Mouse (Mus musculus) left cerebral cortex, adult 2 months (tissue): ENCODE data around the gene Gdf11. TPM values are rescaled to one million over a fixed set of nuclear protein-coding genes. Genes with fewer than 3 reads are reported as not detected.
A peak's percentile ranks its signal among the peaks of the same experiment; 100 is the strongest.

ENCODE experiments used
- DNase-seq, 2 experiments: peaks; one replicate each; pipeline ENCODE4 v3.0.0; 2021 to 2022; ENCODE audit warnings: low spot score in 2 of 2, mixed read lengths in 1 of 2; ENCODE audit errors: extremely low spot score in 1 of 2
- H3K27ac ChIP-seq: fragments of 200-600 bp; 2 replicates; pipeline ENCODE4 v1.8.1; 2022
- H3K4me3 ChIP-seq: fragments of 200-600 bp; 2 replicates; pipeline ENCODE4 v1.8.1; 2022
- CTCF ChIP-seq: fragments of 200-600 bp; IDR thresholded peaks from 2 replicates; pipeline ENCODE4 v1.8.1; 2022; ENCODE audit warnings: antibody characterized with exemption, mild to moderate bottlenecking, moderate library complexity
- intact Hi-C: fragments of 180-260 bp; cut with DNase I; formaldehyde crosslinking; loops from one replicate; pipeline ENCODE4 v1.15.1; 2025
- total RNA-seq, 2 experiments: library from RNA; stranded (reverse); gene quantifications; 2 replicates each; pipeline ENCODE4 v1.2.3; 2021

The Gdf11 gene
- total RNA-seq, 2 experiments from 2014 or later, result 13.1 to 15.3 TPM

GRCm38 (mm10) chr10:128840612-128841011, 50.9 kb downstream of the Gdf11 start:
- no peak for DNase-seq
- intact Hi-C loops, result no loop called here
- Histone ChIP-seq H3K27ac (no peak overlapping the region), H3K4me3 (no peak overlapping the region)
- no peak for TF ChIP-seq CTCF

- intact Hi-C loops, result no loop called here
- H3K4me3 ChIP-seq, result no peak overlapping the region
- no peak overlapping the region for H3K27ac ChIP-seq
- no peak for TF ChIP-seq CTCF
- no peak for DNase-seq
Observed at GRCm38 (mm10) chr10:128839434-128839833, 52.1 kb downstream of the Gdf11 start.

- DNase-seq, result no peak
- peak; percentile 29 for TF ChIP-seq CTCF
- no peak overlapping the region for H3K27ac ChIP-seq
- intact Hi-C loops, result no loop called here
- no peak overlapping the region for H3K4me3 ChIP-seq
Observed at GRCm38 (mm10) chr10:128837400-128837799, 54.1 kb downstream of the Gdf11 start.

Other genes starting within 250 kb of the Gdf11 start
- gene Ikzf4, start 245.7 kb downstream of the Gdf11 start, total RNA-seq, result 10 to 100 TPM; 16.2 to 16.8 TPM
- gene Suox, start 217.6 kb downstream of the Gdf11 start, total RNA-seq, result 10 to 100 TPM; 11.3 to 12.3 TPM
- gene Rab5b, start 195.5 kb downstream of the Gdf11 start, total RNA-seq, result 100 to 1,000 TPM; 123 to 132 TPM
- gene Pmel, start 187.5 kb downstream of the Gdf11 start, total RNA-seq, result under 1 TPM; 0.36 to 0.75 TPM
- 1 to 10 TPM; 2.2 to 2.6 TPM for gene Cdk2, start 186.7 kb downstream of the Gdf11 start, total RNA-seq
- gene Dgka, start 146.9 kb downstream of the Gdf11 start, total RNA-seq, result 1 to 10 TPM; 7.4 to 7.9 TPM
- 10 to 100 TPM; 27.1 to 27.8 TPM for gene Pym1, start 143.8 kb downstream of the Gdf11 start, total RNA-seq
- gene Mmp19, start 100.8 kb downstream of the Gdf11 start, total RNA-seq, result under 1 TPM; 0.48 to 0.63 TPM
- gene Dnajc14, start 87.7 kb downstream of the Gdf11 start, total RNA-seq, result 10 to 100 TPM; 62.3 TPM
- 10 to 100 TPM in 1 of 2 experiments, 1 to 10 TPM in 1; 7.9 to 10.3 TPM for gene Tmem198b, start 87.3 kb downstream of the Gdf11 start, total RNA-seq
- 10 to 100 TPM; 33.0 to 33.6 TPM for gene Sarnp, start 74.4 kb downstream of the Gdf11 start, total RNA-seq
- gene Ormdl2, start 70.1 kb downstream of the Gdf11 start, total RNA-seq, result 1 to 10 TPM; 7.9 to 9.0 TPM
- 10 to 100 TPM; 63.7 to 73.3 TPM for gene Cd63, start 9.3 kb upstream of the Gdf11 start, total RNA-seq
- 1 to 10 TPM; 6.5 to 7.4 TPM for gene Rdh5, start 31.2 kb upstream of the Gdf11 start, total RNA-seq
- gene Bloc1s1, start 32.3 kb upstream of the Gdf11 start, total RNA-seq, result 10 to 100 TPM; 78.8 to 80.8 TPM
- 10 to 100 TPM; 13.2 to 16.3 TPM for gene Itga7, start 42.1 kb upstream of the Gdf11 start, total RNA-seq
- gene Mettl7b, start 69.3 kb upstream of the Gdf11 start, total RNA-seq, result not detected
- gene Olfr9, start 97.7 kb upstream of the Gdf11 start, total RNA-seq, result not detected
- not detected for gene Olfr763, start 119.1 kb upstream of the Gdf11 start, total RNA-seq
- not detected for gene Olfr764-ps1, start 148.2 kb upstream of the Gdf11 start, total RNA-seq
- not detected for gene Olfr765, start 158.3 kb upstream of the Gdf11 start, total RNA-seq
- not detected for gene Olfr766-ps1, start 177.3 kb upstream of the Gdf11 start, total RNA-seq
- not detected for gene Olfr767, start 191.2 kb upstream of the Gdf11 start, total RNA-seq
- not detected for gene Olfr768, start 207.7 kb upstream of the Gdf11 start, total RNA-seq
- gene Olfr769, start 226.1 kb upstream of the Gdf11 start, total RNA-seq, result not detected
- not detected for gene Olfr770, start 247.3 kb upstream of the Gdf11 start, total RNA-seq